Mouse (Mus musculus) forebrain, embryonic 16.5 days (tissue): ENCODE measurements at regions not wholly inside any gene's neighbourhood (a gene's known extent, or its start where the extent isn't known, plus 50 kb on each side); places are given as distances from the start of the nearest gene placed in this dataset.

Experiments used
- ATAC-seq: fragments of 200-750 bp; cut with Nextera tagmentation; 2 replicates; pipeline ENCODE4 v1.8.0; 2017; ENCODE audit warnings: mild to moderate bottlenecking, moderate library complexity
- H3K27ac ChIP-seq: fragments of 300-500 bp; sonication (generic); 2 replicates; pipeline ENCODE4 v1.5.1; 2014; ENCODE audit warnings: low read length, control low read depth
- H3K27me3 ChIP-seq: fragments of 300-500 bp; sonication (generic); replicated peaks from 2 replicates; pipeline ENCODE4 v1.6.1; 2014; ENCODE audit warnings: low read length; ENCODE audit not compliant: control insufficient read depth, insufficient read depth
- H3K36me3 ChIP-seq: fragments of 300-500 bp; sonication (generic); 2 replicates; pipeline ENCODE4 v1.6.1; 2014; ENCODE audit not compliant: control insufficient read depth, insufficient read depth
- H3K4me1 ChIP-seq: fragments of 300-500 bp; sonication (generic); replicated peaks from 2 replicates; pipeline ENCODE4 v1.6.1; 2014; ENCODE audit warnings: low read length; ENCODE audit not compliant: control insufficient read depth, insufficient read depth
- H3K4me2 ChIP-seq: fragments of 300-500 bp; sonication (generic); 2 replicates; pipeline ENCODE4 v1.6.1; 2014; ENCODE audit warnings: mild to moderate bottlenecking, low read length, control low read depth
- H3K4me3 ChIP-seq: fragments of 300-500 bp; sonication (generic); replicated peaks from 2 replicates; pipeline ENCODE4 v1.5.1; 2014; ENCODE audit warnings: mild to moderate bottlenecking, low read length, control low read depth
- H3K9ac ChIP-seq: fragments of 300-500 bp; sonication (generic); replicated peaks from 2 replicates; pipeline ENCODE4 v1.6.1; 2014; ENCODE audit warnings: low read depth, low read length, control low read depth
- H3K9me3 ChIP-seq: fragments of 300-500 bp; sonication (generic); 2 replicates; pipeline ENCODE4 v1.6.1; 2016; ENCODE audit warnings: low read length; ENCODE audit not compliant: control insufficient read depth
- WGBS: fragments of 180-500 bp; shearing (Covaris S2); extraction: QIAGEN DNeasy Blood & Tissue Kit; methylation state at CpG from one replicate; pipeline ENCODE4 v1.1.7; 2014; 5-methylcytosine and 5-hydroxymethylcytosine counted together

- Histone ChIP-seq H3K4me3 (no peak overlapping the region), H3K36me3 (no peaks in the 10 kb centered on the region), H3K27ac (no peak overlapping the region), H3K9ac (no peak overlapping the region), H3K27me3 (no peaks in the 10 kb centered on the region), H3K4me2 (no peak overlapping the region), H3K4me1 (no peaks in the 10 kb centered on the region), H3K9me3 (no peaks in the 10 kb centered on the region)
- WGBS: 87% methylated on average over 7 of the region's 7 CpGs
- no peak for ATAC-seq
These were observed 391.8 kb upstream of the Zfp462 start for GRCm38 (mm10) chr4:54552864-54553618.

- no peaks in the 10 kb centered on the region for H3K36me3 ChIP-seq
- no peaks in the 10 kb centered on the region for H3K9me3 ChIP-seq
- WGBS: 94% methylated on average over 1 of the region's 1 CpGs
- no peak overlapping the region for H3K27ac ChIP-seq
- no peak overlapping the region for H3K4me3 ChIP-seq
- no peaks in the 10 kb centered on the region for H3K27me3 ChIP-seq
- no peak overlapping the region for H3K4me2 ChIP-seq
- no peak overlapping the region for H3K9ac ChIP-seq
- H3K4me1 ChIP-seq: no peaks in the 10 kb centered on the region
- ATAC-seq: no peak
These were observed 381.8 kb upstream of the Zfp462 start for GRCm38 (mm10) chr4:54563075-54563474.

GRCm38 (mm10) chr4:54573185-54573584, 371.7 kb upstream of the Zfp462 start:
- H3K36me3 ChIP-seq: no peaks in the 10 kb centered on the region
- no peak overlapping the region for H3K4me2 ChIP-seq
- H3K27ac ChIP-seq: no peak overlapping the region
- no peak for ATAC-seq
- H3K9ac ChIP-seq: no peak overlapping the region
- H3K4me1 ChIP-seq: no peaks in the 10 kb centered on the region
- H3K27me3 ChIP-seq: no peaks in the 10 kb centered on the region
- no peak overlapping the region for H3K4me3 ChIP-seq
- no peaks in the 10 kb centered on the region for H3K9me3 ChIP-seq

- H3K36me3 ChIP-seq: no peaks in the 10 kb centered on the region
- WGBS: 79% methylated on average over 6 of the region's 6 CpGs
- peak; percentile 26; the same call in 1 of the 2 replicates for ATAC-seq
- no peak overlapping the region for H3K27ac ChIP-seq
- no peak overlapping the region for H3K9ac ChIP-seq
- no peaks in the 10 kb centered on the region for H3K27me3 ChIP-seq
- H3K4me1 ChIP-seq: no peaks in the 10 kb centered on the region
- H3K9me3 ChIP-seq: no peaks in the 10 kb centered on the region
- H3K4me2 ChIP-seq: no peak overlapping the region
- no peak overlapping the region for H3K4me3 ChIP-seq
These were observed 357.7 kb upstream of the Zfp462 start for GRCm38 (mm10) chr4:54587197-54587596.

GRCm38 (mm10) chr4:54588704-54589103, 356.1 kb upstream of the Zfp462 start:
- no peak overlapping the region for H3K4me2 ChIP-seq
- ATAC-seq: no peak
- H3K4me1 ChIP-seq: no peaks in the 10 kb centered on the region
- 81% methylated on average over 6 of the region's 6 CpGs for WGBS
- H3K27me3 ChIP-seq: no peaks in the 10 kb centered on the region
- H3K9ac ChIP-seq: no peak overlapping the region
- H3K4me3 ChIP-seq: no peak overlapping the region
- H3K36me3 ChIP-seq: no peaks in the 10 kb centered on the region
- H3K27ac ChIP-seq: no peak overlapping the region
- H3K9me3 ChIP-seq: no peaks in the 10 kb centered on the region

GRCm38 (mm10) chr4:54601671-54602512, 343.0 kb upstream of the Zfp462 start:
- 41% methylated on average over 15 of the region's 15 CpGs for WGBS
- peak; percentile 40; the same call in 1 of the 2 replicates for ATAC-seq

GRCm38 (mm10) chr4:54602513-54603205, 342.2 kb upstream of the Zfp462 start:
- 75% methylated on average over 6 of the region's 6 CpGs for WGBS
- H3K9me3 ChIP-seq: no peaks in the 10 kb centered on the region
- no peak overlapping the region for H3K4me2 ChIP-seq
- H3K4me3 ChIP-seq: no peak overlapping the region
- no peaks in the 10 kb centered on the region for H3K27me3 ChIP-seq
- no peaks in the 10 kb centered on the region; the same call in 1 of the 2 replicates for H3K4me1 ChIP-seq
- no peak overlapping the region for H3K9ac ChIP-seq
- H3K36me3 ChIP-seq: no peaks in the 10 kb centered on the region
- ATAC-seq: no peak
- no peak overlapping the region for H3K27ac ChIP-seq

More at GRCm38 (mm10) chr4:54601671-54602512, 343.0 kb upstream of the Zfp462 start:
- Histone ChIP-seq H3K4me3 (no peak overlapping the region), H3K36me3 (no peaks in the 10 kb centered on the region), H3K9me3 (no peaks in the 10 kb centered on the region), H3K27me3 (no peaks in the 10 kb centered on the region), H3K4me1 (no peaks in the 10 kb centered on the region; the same call in 1 of the 2 replicates), H3K9ac (no peak overlapping the region), H3K27ac (no peak overlapping the region), H3K4me2 (no peak overlapping the region)

- no peak overlapping the region for H3K9ac ChIP-seq
- no peaks in the 10 kb centered on the region for H3K36me3 ChIP-seq
- ATAC-seq: no peak
- 69% methylated on average over 5 of the region's 5 CpGs for WGBS
- H3K9me3 ChIP-seq: peaks cover 2% of the 10 kb centered on the region; the same call in 1 of the 2 replicates
- peaks cover 8% of the 10 kb centered on the region for H3K4me1 ChIP-seq
- H3K27me3 ChIP-seq: no peaks in the 10 kb centered on the region
- H3K27ac ChIP-seq: no peak overlapping the region
- H3K4me2 ChIP-seq: no peak overlapping the region
- no peak overlapping the region for H3K4me3 ChIP-seq
These were observed 334.7 kb upstream of the Zfp462 start for GRCm38 (mm10) chr4:54610101-54610500.
